7 mouse cellular contexts compared by ENCODE assay signal in the genomic region with DNA sequence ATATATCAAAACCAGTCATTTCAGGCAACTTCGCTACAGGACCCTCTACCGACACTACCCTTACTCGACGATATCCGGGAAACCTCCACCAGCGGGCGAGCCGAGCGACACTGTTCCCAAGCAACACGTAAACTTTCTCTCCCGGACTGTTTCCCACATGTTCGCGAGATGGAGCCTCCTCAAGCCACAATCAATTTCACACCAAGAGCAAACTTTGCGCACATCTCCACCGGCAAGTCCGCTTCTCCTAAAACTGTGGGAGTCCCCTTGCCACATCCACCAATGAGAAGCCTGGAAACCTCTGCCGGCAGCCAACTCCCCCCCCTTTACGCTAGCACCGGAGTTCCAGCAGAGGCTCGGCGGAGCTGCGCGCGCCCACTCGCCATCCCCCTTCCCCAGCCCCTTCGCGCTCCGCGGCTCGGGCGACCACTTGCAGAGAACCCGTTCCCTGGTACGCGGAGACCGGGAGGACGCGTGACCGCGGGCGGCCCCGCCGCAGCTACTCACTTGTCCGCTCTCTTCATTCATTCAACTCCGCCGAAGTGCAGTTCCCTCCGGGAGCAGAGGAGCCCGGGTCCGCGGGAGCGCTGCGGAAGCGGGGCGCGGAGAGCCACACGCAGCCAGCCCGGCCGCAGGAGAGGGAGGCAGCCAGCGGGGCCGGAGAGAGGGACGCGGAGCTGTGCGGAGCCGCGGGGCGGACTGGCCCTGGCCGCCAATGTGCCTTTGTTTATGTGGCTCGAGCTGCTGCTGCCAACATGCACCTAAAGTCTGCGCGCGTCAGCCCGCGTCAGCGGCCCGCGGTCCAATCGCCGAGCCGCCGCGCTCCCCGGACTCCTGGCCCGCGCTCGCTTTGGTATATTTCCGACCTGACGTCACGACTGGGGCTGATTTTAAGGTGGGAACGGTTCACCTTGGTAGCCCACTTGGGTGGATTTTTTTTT. TPM values are rescaled to one million over a fixed set of nuclear protein-coding genes. Genes with fewer than 3 reads are reported as not detected.
DNase-seq lines count a peak whose midpoint lies in the region; ATAC-seq lines count a peak whose summit lies in the region.

No protein-coding gene starts in this region.

- peak overlapping the region; percentile 99 for H3K4me2 ChIP-seq in intestine, embryonic 15.5 days (replicated peaks)

- H3K9ac ChIP-seq in intestine, embryonic 15.5 days, result peak overlapping the region; percentile 61

- peak overlapping the region; percentile 77 for H3K4me3 ChIP-seq in intestine, embryonic 15.5 days (replicated peaks)
- H3K4me3 ChIP-seq in midbrain, embryonic 10.5 days, result peak overlapping the region; percentile 92

- H3K36me3 ChIP-seq in intestine, embryonic 15.5 days, result no peaks in the 10 kb centered on the region
- H3K36me3 ChIP-seq in midbrain, embryonic 10.5 days, result no peaks in the 10 kb centered on the region

- peaks cover 8% of the 10 kb centered on the region for H3K4me1 ChIP-seq in intestine, embryonic 15.5 days (replicated peaks)
- H3K4me1 ChIP-seq in midbrain, embryonic 10.5 days, result peaks cover 72% of the 10 kb centered on the region

- no peak overlapping the region for H3K27ac ChIP-seq in intestine, embryonic 15.5 days
- H3K27ac ChIP-seq in midbrain, embryonic 10.5 days (replicated peaks), result peak overlapping the region; percentile 85

- ATAC-seq in common myeloid progenitor, adult 5-6 weeks (replicated peaks; ENCODE audit: low read depth, poor library complexity, severe bottlenecking), result peak; percentile 33
- ATAC-seq in intestine, embryonic 15.5 days, result peak; percentile 79

- under 1% methylated on average over 82 of the region's 88 CpGs for WGBS in intestine, embryonic 15.5 days
- under 1% methylated on average over 87 of the region's 88 CpGs for WGBS in midbrain, embryonic 10.5 days

- peak; percentile 87 for DNase-seq in ZHBTc4 (ENCODE audit: low read depth, low spot score)
- peak; percentile 32 to 54 for DNase-seq in gastrocnemius, postnatal 36 days
- DNase-seq in left cerebral cortex, postnatal 4 days, result peak; percentile 63
- DNase-seq in midbrain, embryonic 10.5 days (ENCODE audit: low spot score), result peak; percentile 85
- peak; percentile 55 for DNase-seq in spleen, adult 12 weeks (ENCODE audit: low spot score)

- peaks cover 34% of the 10 kb centered on the region for H3K27me3 ChIP-seq in intestine, embryonic 15.5 days (replicated peaks)
- peaks cover 64% of the 10 kb centered on the region for H3K27me3 ChIP-seq in midbrain, embryonic 10.5 days (ENCODE audit: low read depth, poor library complexity, severe bottlenecking)

- H3K9me3 ChIP-seq in intestine, embryonic 15.5 days, result no peaks in the 10 kb centered on the region
- H3K9me3 ChIP-seq in midbrain, embryonic 10.5 days (replicated peaks), result 0 out of 2 replicates have a peak, but pooled peaks cover 3% of the 10 kb centered on the region

- intact Hi-C loops in gastrocnemius, postnatal 36 days (cut with DNase I), result loop anchor here (5.0 to 10.0 kb wide), 2 partner anchors 200 to 248 kb away; no protein-coding TSS in a partner anchor
- intact Hi-C loops in left cerebral cortex, postnatal 4 days (cut with DNase I), result loop anchor here (5.0 to 10.0 kb wide), 3 partner anchors 720 to 997 kb away; no protein-coding TSS in a partner anchor

RNA-seq across cellular contexts. Expression of a gene that starts 9.3 kb away (rescaled TPM):
- total RNA-seq in common myeloid progenitor, adult 5-6 weeks (2017), result 3.7 and 5.5 TPM in 2 replicates
- total RNA-seq in gastrocnemius, postnatal 36 days (2021), result 1 to 10 TPM; 1.1 to 1.5 TPM
- 3.3 and 3.9 TPM in 2 replicates for polyA plus RNA-seq in intestine, embryonic 15.5 days (2015; fragmentation: Nextera tagmentation; extraction: Ambion mirVana)
- 10 to 100 TPM; 78.0 to 87.9 TPM for total RNA-seq in left cerebral cortex, postnatal 4 days (2021)
- polyA plus RNA-seq in midbrain, embryonic 10.5 days (2016; fragmentation: Nextera tagmentation; extraction: Ambion mirVana), result 6.9 and 13.8 TPM in 2 replicates

Comparison
In these comparisons a context has a peak if more than half of its experiments do, and no peak if none do; other contexts are left out.
1. RNA of a gene that starts 9.3 kb away (total RNA-seq): 78.0 to 87.9 TPM in left cerebral cortex, postnatal 4 days; 3.7 to 5.5 TPM in common myeloid progenitor, adult 5-6 weeks and 1.1 to 1.5 TPM in gastrocnemius, postnatal 36 days; every median in the first group is over 10 times any median in the second.
2. Peak in every context shown above with its lines, with median percentiles within 50 percentile points of each other: DNase-seq.